Mouse (Mus musculus) liver, embryonic 15.5 days (tissue): ENCODE results near the gene Car7. TPM values are rescaled to one million over a fixed set of nuclear protein-coding genes. Genes with fewer than 3 reads are reported as not detected.

Experiments used
- ATAC-seq: fragments of 200-750 bp; cut with Nextera tagmentation; 2 replicates; pipeline ENCODE4 v1.8.0; 2017; ENCODE audit warnings: moderate number of reproducible peaks, mild to moderate bottlenecking, moderate library complexity; ENCODE audit not compliant: insufficient read depth
- H3K27ac ChIP-seq: fragments of 300-500 bp; sonication (generic); replicated peaks from 2 replicates; pipeline ENCODE4 v1.5.1; 2015; ENCODE audit warnings: mild to moderate bottlenecking, inconsistent platforms
- H3K27me3 ChIP-seq: fragments of 300-500 bp; sonication (generic); 2 replicates; pipeline ENCODE4 v1.6.1; 2015; ENCODE audit warnings: mild to moderate bottlenecking, inconsistent platforms
- H3K36me3 ChIP-seq: fragments of 300-500 bp; sonication (generic); replicated peaks from 2 replicates; pipeline ENCODE4 v1.6.1; 2015; ENCODE audit warnings: moderate library complexity, mild to moderate bottlenecking, inconsistent platforms
- H3K4me1 ChIP-seq: fragments of 300-500 bp; sonication (generic); replicated peaks from 2 replicates; pipeline ENCODE4 v1.6.1; 2015; ENCODE audit warnings: inconsistent platforms
- H3K4me2 ChIP-seq: fragments of 300-500 bp; sonication (generic); 2 replicates; pipeline ENCODE4 v1.6.1; 2015; ENCODE audit warnings: moderate library complexity, mild to moderate bottlenecking, inconsistent platforms
- H3K4me3 ChIP-seq: fragments of 300-500 bp; sonication (generic); replicated peaks from 2 replicates; pipeline ENCODE4 v1.5.1; 2015; ENCODE audit warnings: mild to moderate bottlenecking, inconsistent platforms
- H3K9ac ChIP-seq: fragments of 300-500 bp; sonication (generic); 2 replicates; pipeline ENCODE4 v1.6.1; 2015; ENCODE audit warnings: moderate library complexity, mild to moderate bottlenecking, inconsistent platforms
- H3K9me3 ChIP-seq: fragments of 300-500 bp; sonication (generic); replicated peaks from 2 replicates; pipeline ENCODE4 v1.6.1; 2016; ENCODE audit warnings: inconsistent platforms
- WGBS: fragments of 180-500 bp; shearing (Covaris S2); methylation state at CpG from one replicate; pipeline ENCODE4 v1.1.7; 2015; ENCODE audit warnings: mixed read lengths; ENCODE audit not compliant: insufficient replicate concordance; 5-methylcytosine and 5-hydroxymethylcytosine counted together
- polyA plus RNA-seq: library from polyadenylated mRNA; unstranded; fragments of >200 nt; fragmentation: Nextera tagmentation; extraction: Ambion mirVana; gene quantifications from 2 replicates; pipeline ENCODE4 v1.2.1, GENCODE M21; 2015

Car7 gene
- polyA plus RNA-seq, 1 experiment from 2014 or later = 6.1 TPM

DNA sequence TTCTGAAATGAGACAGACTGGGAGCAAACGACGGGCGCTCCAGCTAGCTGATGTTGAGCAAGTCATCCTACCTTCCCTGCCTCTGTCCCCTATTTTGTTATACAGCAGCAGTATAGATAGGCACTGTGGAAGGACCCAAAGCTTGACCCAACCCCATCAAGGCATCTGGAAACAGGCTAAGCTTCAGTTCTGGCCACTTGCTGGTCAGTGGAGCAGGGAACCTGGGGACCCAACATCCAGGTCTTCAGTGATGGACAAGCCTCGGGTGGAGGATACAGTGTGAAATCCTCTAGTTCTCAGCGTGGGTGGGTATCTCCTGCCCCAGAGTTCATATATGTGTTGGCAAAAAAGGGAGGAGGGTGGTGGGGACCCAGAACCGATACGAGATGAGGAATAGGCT is 5.7 kb downstream of the Car7 start:
- Histone ChIP-seq H3K4me1 (peaks cover 26% of the 10 kb centered on the region), H3K9me3 (no peaks in the 10 kb centered on the region), H3K36me3 (no peaks in the 10 kb centered on the region), H3K9ac (no peak overlapping the region), H3K4me3 (peak overlapping the region; percentile 51; the same call in 1 of the 2 replicates), H3K27me3 (peaks cover 77% of the 10 kb centered on the region), H3K27ac (no peak overlapping the region), H3K4me2 (peak overlapping the region; percentile 71)
- ATAC-seq = no peak
- WGBS = 29% methylated on average over 7 of the region's 7 CpGs

DNA sequence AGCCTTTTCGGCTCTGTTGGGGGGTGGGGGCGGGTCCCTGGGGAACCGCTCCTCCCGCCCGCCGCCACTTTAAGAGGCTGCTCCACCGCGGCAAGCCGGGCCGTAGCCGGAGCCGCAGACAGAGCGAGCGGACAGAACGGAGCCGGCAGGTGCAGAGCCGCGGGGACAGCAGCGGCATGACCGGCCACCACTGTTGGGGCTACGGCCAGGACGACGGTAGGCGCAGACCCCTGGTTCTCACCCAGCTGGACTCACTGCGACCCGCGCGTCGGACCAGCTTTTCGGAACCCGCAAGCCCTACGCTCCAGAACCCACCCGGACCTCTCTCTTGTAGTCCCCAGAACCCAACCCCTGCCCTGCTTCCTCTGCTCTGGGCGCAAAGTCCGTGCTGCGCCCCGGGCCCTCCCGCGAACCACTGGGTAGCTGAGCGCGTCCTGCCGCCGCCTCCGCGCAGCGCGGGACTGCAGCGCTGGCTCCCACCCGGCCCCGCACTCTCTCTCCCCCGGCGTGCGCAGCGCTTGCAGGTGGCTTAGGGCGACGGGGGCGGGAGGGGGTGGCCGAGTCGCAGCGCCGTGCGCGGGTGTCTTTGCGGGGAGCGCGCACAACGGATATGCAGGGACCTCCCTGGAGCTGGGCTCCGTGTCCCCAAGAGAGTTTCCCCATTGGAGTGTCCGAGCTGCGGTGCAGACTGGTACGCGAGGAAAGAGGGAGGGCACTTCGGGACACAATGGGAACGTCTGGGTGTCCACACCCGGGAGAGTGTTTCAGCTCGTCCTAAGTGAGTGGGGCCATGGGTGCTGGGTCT is 6.4 kb downstream of the Car7 start:
- 1% methylated on average over 76 of the region's 76 CpGs for WGBS
- Histone ChIP-seq H3K4me1 (peaks cover 20% of the 10 kb centered on the region), H3K4me3 (peak overlapping the region; percentile 51), H3K27ac (no peak overlapping the region), H3K9ac (no peak overlapping the region), H3K27me3 (peaks cover 79% of the 10 kb centered on the region), H3K9me3 (no peaks in the 10 kb centered on the region), H3K4me2 (peak overlapping the region; percentile 71), H3K36me3 (no peaks in the 10 kb centered on the region)
- ATAC-seq = peak; percentile 30; the same call in 1 of the 2 replicates

DNA sequence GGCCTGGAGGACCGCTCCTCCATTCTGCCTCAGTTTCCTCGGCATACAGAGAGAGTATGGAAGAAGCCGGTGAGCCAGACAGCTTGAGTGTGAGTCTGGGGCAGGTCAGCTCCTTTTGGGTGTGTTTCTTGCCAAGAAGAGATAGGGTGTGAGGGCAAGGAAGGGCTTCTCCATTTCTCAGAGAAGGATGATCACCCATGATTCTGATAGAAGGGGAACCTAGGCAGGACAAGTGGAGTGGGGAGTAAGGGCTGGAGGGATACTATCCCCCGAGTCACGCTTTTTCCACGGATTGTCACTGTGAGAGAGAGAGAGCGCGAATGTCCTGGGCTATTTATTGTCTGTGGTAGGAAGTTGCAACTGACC is 7.0 kb downstream of the Car7 start:
- H3K4me1 ChIP-seq = peaks cover 15% of the 10 kb centered on the region
- no peaks in the 10 kb centered on the region for H3K9me3 ChIP-seq
- WGBS = 11% methylated on average over 8 of the region's 8 CpGs
- no peaks in the 10 kb centered on the region for H3K36me3 ChIP-seq
- peak overlapping the region; percentile 71 for H3K4me2 ChIP-seq
- no peak overlapping the region for H3K9ac ChIP-seq
- no peak for ATAC-seq
- H3K27ac ChIP-seq = no peak overlapping the region
- peaks cover 79% of the 10 kb centered on the region for H3K27me3 ChIP-seq
- peak overlapping the region; percentile 51 for H3K4me3 ChIP-seq

DNA sequence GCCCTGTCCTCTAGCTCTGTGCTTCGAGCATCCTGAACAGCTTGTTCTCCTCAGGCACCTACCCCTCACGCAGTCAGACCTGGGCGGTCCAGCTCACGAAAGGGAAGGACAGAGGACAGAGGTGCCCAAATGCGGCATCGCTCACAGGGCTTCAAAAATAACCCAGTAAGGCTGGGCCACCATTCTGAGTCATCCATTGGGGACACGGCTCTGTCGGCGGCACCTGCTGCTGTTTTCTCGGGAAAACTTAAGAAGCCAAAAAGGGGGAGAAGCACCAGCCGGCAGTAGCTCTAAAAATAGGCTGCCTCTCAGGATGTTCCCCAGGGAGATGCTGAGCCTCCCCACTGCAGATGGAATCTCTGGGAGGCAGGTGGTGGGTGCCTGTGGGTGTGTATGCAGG is 7.7 kb downstream of the Car7 start:
- Histone ChIP-seq H3K27ac (no peak overlapping the region), H3K4me3 (no peak overlapping the region), H3K4me2 (peak overlapping the region; percentile 71), H3K4me1 (peaks cover 15% of the 10 kb centered on the region), H3K9me3 (no peaks in the 10 kb centered on the region), H3K27me3 (peaks cover 79% of the 10 kb centered on the region), H3K36me3 (no peaks in the 10 kb centered on the region), H3K9ac (no peak overlapping the region)
- no peak for ATAC-seq
- 17% methylated on average over 11 of the region's 11 CpGs for WGBS

DNA sequence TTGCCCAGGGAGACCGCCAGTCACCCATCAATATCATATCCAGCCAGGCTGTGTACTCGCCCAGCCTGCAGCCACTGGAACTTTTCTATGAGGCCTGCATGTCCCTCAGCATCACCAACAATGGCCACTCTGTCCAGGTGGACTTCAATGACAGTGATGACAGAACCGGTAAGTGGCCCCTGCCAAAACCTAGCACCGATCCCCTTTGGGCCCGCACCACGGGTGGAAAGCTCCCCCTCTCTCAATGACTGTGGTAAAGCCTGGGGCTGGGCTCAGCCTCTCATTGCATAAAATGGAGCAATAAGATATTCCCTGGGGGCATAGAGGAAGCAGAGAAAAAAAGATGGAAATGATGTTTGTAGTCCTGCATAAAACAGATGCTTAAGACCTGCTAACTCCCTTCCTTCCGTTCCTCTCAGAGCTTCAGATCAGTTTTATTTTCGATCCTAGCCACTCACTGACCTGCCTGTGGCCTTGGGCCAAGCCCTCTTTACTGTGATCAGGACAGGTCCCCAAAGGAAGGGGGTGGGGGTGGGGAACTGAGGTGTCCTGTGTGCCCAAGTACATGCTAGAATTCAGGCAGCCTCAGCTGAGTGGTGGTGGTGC is 9.1 kb downstream of the Car7 start:
- Histone ChIP-seq H3K9me3 (no peaks in the 10 kb centered on the region), H3K36me3 (no peaks in the 10 kb centered on the region), H3K27ac (no peak overlapping the region), H3K27me3 (peaks cover 65% of the 10 kb centered on the region), H3K4me1 (peaks cover 15% of the 10 kb centered on the region), H3K4me2 (no peak overlapping the region), H3K4me3 (no peak overlapping the region), H3K9ac (no peak overlapping the region)
- 66% methylated on average over 8 of the region's 8 CpGs for WGBS
- no peak for ATAC-seq

DNA sequence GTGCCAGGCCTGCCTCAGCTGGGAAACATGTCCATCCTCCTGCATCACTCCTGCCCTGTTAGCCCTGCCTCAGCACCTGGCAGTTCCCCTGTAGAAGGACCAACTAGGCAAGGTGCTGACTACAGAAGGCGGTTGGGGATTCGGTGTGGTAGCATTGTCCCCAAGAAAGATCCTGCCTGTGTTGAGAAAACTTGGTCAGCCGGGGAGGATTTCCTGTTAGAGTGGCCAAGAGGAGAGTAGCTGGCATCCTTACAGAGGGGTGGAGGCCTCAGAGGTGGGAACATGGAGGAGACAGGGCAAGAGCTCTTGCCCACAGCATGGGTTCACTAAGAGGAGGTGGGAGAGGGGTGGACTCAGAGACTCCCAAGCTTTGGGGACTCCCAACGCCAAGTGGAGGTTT is 20.7 kb downstream of the Car7 start:
- Histone ChIP-seq H3K27me3 (peaks cover 4% of the 10 kb centered on the region; the same call in 1 of the 2 replicates), H3K4me2 (no peak overlapping the region), H3K27ac (no peak overlapping the region), H3K4me3 (no peak overlapping the region), H3K36me3 (no peaks in the 10 kb centered on the region), H3K9me3 (no peaks in the 10 kb centered on the region), H3K9ac (no peak overlapping the region), H3K4me1 (no peaks in the 10 kb centered on the region)
- WGBS = 63% methylated on average over 4 of the region's 4 CpGs
- no peak for ATAC-seq

DNA sequence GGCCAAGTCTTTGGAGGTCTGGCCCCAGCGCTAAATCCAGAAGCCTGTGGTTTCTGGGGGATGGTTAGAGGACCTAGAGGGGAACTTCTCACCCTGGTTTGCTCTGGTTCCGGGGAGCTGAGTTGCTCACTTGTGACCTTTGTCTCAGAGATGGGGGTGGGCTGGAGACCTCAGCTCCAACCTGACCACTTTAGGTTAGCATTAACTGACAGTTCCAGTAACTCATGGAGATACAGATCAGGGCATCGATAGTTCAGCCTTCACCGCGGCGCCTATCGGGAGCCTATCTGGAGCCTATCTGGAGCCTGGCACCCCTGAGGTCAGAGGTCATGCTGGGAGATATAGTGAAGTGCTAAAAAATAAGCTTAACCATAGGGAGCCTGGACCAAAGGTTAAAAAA is 22.7 kb downstream of the Car7 start:
- Histone ChIP-seq H3K9ac (no peak overlapping the region), H3K4me1 (no peaks in the 10 kb centered on the region), H3K4me2 (no peak overlapping the region), H3K4me3 (no peak overlapping the region), H3K9me3 (no peaks in the 10 kb centered on the region), H3K27ac (no peak overlapping the region), H3K27me3 (peaks cover 4% of the 10 kb centered on the region; the same call in 1 of the 2 replicates), H3K36me3 (no peaks in the 10 kb centered on the region)
- ATAC-seq = peak; percentile 40
- 41% methylated on average over 7 of the region's 7 CpGs for WGBS

DNA sequence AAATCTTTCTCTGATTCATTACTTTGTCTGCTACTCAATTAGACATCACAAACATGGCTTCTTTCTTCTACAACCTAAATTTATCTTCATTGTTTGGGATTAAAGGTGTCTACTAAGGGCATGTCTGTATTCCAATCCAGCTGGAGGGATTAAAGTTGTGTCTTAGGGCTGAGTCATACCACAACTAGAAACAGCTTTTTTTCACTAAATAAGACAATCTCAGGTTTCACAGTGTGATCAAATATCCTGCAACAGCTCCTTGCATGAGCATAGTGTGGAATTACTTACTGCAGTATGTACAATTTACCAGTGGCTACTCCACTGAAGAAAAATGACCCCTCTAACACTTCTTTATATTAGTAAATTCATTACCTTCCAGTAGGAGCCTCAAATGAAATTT is 26.2 kb downstream of the Car7 start:
- Histone ChIP-seq H3K4me2 (no peak overlapping the region), H3K4me1 (peaks cover 8% of the 10 kb centered on the region; the same call in 1 of the 2 replicates), H3K9me3 (no peaks in the 10 kb centered on the region), H3K27me3 (no peaks in the 10 kb centered on the region), H3K36me3 (no peaks in the 10 kb centered on the region), H3K9ac (no peak overlapping the region), H3K27ac (no peak overlapping the region), H3K4me3 (no peak overlapping the region)
- no peak for ATAC-seq

DNA sequence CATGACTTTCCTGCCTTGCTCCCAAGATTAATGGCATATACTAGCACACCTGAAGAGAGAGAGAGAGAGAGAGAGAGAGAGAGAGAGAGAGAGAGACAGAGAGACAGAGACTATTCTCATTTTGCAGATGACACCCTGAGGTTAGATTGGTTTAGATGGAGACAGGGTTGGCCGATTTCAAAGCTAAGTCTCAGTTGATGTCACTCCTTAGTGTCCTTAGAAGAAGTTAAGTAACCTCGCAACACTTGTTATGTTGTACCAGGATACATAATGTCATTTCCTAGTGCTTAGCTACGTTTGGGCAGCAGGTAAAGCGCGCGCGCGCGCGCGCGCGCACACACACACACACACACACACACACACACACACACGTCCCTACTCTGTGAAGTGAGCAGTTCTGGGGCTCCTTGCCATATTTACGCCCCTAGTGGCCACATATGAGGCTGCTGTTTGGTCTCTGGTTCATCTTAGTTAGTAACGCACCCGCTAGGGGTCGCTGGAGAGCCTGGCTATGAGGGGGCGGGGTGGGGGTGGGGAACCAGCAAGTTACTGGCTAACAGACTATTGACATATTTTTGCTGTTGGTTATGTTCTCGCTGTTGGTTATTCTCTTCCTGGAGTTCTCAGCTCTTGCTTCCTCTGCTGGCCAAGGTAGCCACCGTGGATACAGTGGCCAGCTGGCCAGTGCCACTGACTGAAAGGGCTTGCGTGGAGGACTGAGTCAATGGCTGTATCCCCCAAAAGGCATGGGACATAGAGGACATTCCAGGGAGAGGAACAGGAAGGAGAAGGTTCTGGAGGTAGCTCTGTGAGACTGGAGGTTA is 30.4 kb downstream of the Car7 start:
- Histone ChIP-seq H3K9me3 (no peaks in the 10 kb centered on the region), H3K9ac (no peak overlapping the region), H3K27me3 (no peaks in the 10 kb centered on the region), H3K36me3 (no peaks in the 10 kb centered on the region), H3K27ac (no peak overlapping the region), H3K4me3 (no peak overlapping the region), H3K4me2 (peak overlapping the region; percentile 38), H3K4me1 (peaks cover 11% of the 10 kb centered on the region; the same call in 1 of the 2 replicates)
- ATAC-seq = peak; percentile 80
- 9% methylated on average over 22 of the region's 22 CpGs for WGBS

DNA sequence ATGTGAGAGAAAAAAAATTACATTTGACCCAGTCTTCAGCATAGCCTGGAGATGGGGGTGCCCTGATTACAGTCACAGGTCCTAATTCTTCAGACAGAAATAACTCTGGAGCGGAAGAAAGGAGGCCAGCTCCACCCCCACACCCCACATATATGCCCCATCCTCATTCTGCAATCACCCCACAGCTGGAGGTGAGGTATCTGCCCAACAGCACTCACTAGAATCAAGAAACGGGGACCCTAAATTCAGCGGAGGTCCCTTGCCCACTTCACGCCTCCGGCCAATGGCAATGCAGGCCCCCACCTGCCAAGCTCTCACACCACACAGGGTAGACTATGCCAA is 30.9 kb downstream of the Car7 start:
- no peaks in the 10 kb centered on the region for H3K9me3 ChIP-seq
- H3K27ac ChIP-seq = no peak overlapping the region
- H3K27me3 ChIP-seq = no peaks in the 10 kb centered on the region
- no peaks in the 10 kb centered on the region for H3K36me3 ChIP-seq
- H3K4me2 ChIP-seq = no peak overlapping the region
- peaks cover 12% of the 10 kb centered on the region; the same call in 1 of the 2 replicates for H3K4me1 ChIP-seq
- no peak for ATAC-seq
- 78% methylated on average over 5 of the region's 5 CpGs for WGBS
- H3K4me3 ChIP-seq = no peak overlapping the region
- H3K9ac ChIP-seq = no peak overlapping the region

DNA sequence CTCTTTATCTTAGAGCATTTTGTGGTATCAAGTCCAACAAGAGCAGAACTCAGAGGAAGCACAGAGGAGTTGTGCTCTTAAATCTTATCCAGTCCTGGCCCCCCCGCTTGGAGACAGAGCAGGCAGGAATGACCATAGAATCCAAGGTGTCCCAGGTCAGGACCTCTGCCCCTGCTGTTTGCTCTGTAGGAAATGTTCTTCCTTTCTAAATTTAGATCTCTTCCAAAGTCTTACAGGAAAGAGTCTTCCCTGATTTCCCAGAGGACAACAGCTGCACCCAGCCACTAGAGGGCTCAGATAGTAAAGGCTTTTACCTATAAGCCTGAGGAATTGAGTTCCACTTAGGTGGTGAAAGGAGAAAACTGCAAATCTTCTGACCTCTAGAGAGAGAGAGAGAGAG is 35.1 kb downstream of the Car7 start:
- no peaks in the 10 kb centered on the region for H3K36me3 ChIP-seq
- no peak overlapping the region for H3K9ac ChIP-seq
- no peaks in the 10 kb centered on the region for H3K9me3 ChIP-seq
- no peak for ATAC-seq
- H3K4me1 ChIP-seq = peaks cover 17% of the 10 kb centered on the region
- H3K4me3 ChIP-seq = no peak overlapping the region
- no peak overlapping the region for H3K27ac ChIP-seq
- H3K4me2 ChIP-seq = no peak overlapping the region
- WGBS = 50% methylated on average over 1 of the region's 1 CpGs
- 0 out of 2 replicates have a peak, but pooled peaks cover 4% of the 10 kb centered on the region for H3K27me3 ChIP-seq
